Mouse (Mus musculus) limb, embryonic 15.5 days (tissue): ENCODE data around the gene Cfap298. TPM values are rescaled to one million over a fixed set of nuclear protein-coding genes. Genes with fewer than 3 reads are reported as not detected.

Experiments used
- ATAC-seq: fragments of 200-750 bp; cut with Nextera tagmentation; 2 replicates; pipeline ENCODE4 v1.8.0; 2017; ENCODE audit warnings: low read depth, moderate TSS enrichment; ENCODE audit not compliant: insufficient number of reproducible peaks, low FRiP score, low TSS enrichment
- H3K27ac ChIP-seq: fragments of 300-500 bp; sonication (generic); 2 replicates; pipeline ENCODE4 v1.5.1; 2015; ENCODE audit warnings: moderate library complexity, mild to moderate bottlenecking, inconsistent platforms
- H3K27me3 ChIP-seq: fragments of 300-500 bp; sonication (generic); 2 replicates; pipeline ENCODE4 v1.6.1; 2015; ENCODE audit warnings: inconsistent platforms
- H3K36me3 ChIP-seq: fragments of 300-500 bp; sonication (generic); 2 replicates; pipeline ENCODE4 v1.6.1; 2015; ENCODE audit warnings: inconsistent platforms
- H3K4me1 ChIP-seq: fragments of 300-500 bp; sonication (generic); 2 replicates; pipeline ENCODE4 v1.6.1; 2015; ENCODE audit warnings: inconsistent platforms
- H3K4me2 ChIP-seq: fragments of 300-500 bp; sonication (generic); 2 replicates; pipeline ENCODE4 v1.6.1; 2015; ENCODE audit warnings: mild to moderate bottlenecking, inconsistent platforms
- H3K4me3 ChIP-seq: fragments of 300-500 bp; sonication (generic); 2 replicates; pipeline ENCODE4 v1.5.1; 2015; ENCODE audit warnings: mild to moderate bottlenecking, inconsistent platforms
- H3K9ac ChIP-seq: fragments of 300-500 bp; sonication (generic); 2 replicates; pipeline ENCODE4 v1.6.1; 2015; ENCODE audit warnings: inconsistent platforms
- H3K9me3 ChIP-seq: fragments of 300-500 bp; sonication (generic); 2 replicates; pipeline ENCODE4 v1.6.1; 2016; ENCODE audit warnings: inconsistent platforms
- WGBS: fragments of 180-500 bp; shearing (Covaris S2); methylation state at CpG from one replicate; pipeline ENCODE4 v1.1.7; 2015; 5-methylcytosine and 5-hydroxymethylcytosine counted together
- polyA plus RNA-seq: library from polyadenylated mRNA; unstranded; fragments of >200 nt; fragmentation: Nextera tagmentation; extraction: Ambion mirVana; gene quantifications from 2 replicates; pipeline ENCODE4 v1.2.1, GENCODE M21; 2015

The Cfap298 gene
- 32.1 and 40.9 TPM in 2 replicates for polyA plus RNA-seq

- peak within 1 kb of the TSS; percentile 89 for H3K27ac ChIP-seq
- peaks cover 14% of the 10 kb centered on the region for H3K36me3 ChIP-seq
- peak within 1 kb of the TSS; percentile 89 for H3K4me3 ChIP-seq
- H3K4me2 ChIP-seq = peak within 1 kb of the TSS; percentile 82
- peak within 1 kb of the TSS; percentile 81 for H3K9ac ChIP-seq
- ATAC-seq = peak; percentile 93
- peaks cover 3% of the 10 kb centered on the region for H3K4me1 ChIP-seq
- H3K9me3 ChIP-seq = no peaks in the 10 kb centered on the region
- H3K27me3 ChIP-seq = no peaks in the 10 kb centered on the region
- under 1% methylated on average over 56 of the region's 56 CpGs for WGBS
Observed at GRCm38 (mm10) chr16:90934687-90935328, at the start of gene Cfap298. TSS of gene Cfap298 (minus strand) at chr16:90935114.

DNA sequence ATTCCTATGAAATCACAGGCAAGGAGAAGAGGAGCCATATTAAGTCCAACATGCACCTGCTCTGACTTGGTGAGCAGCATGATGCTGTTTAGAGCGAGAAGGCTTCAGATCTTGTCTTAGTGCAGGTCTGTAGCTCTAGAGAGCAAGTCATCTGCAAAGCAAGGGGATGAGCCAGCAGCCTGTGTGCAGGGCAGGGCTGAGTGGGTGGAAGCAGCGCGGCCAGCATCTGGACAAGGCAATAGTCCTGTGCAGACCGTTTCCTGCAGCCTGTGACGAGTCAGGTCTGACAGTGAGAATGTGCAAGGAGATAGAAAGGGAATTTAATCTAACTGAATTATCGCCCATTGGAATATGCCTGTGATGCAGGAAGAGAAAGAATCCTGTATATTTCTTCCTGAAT lies 36.1 kb upstream of the Cfap298 start:
- no peak for ATAC-seq

DNA sequence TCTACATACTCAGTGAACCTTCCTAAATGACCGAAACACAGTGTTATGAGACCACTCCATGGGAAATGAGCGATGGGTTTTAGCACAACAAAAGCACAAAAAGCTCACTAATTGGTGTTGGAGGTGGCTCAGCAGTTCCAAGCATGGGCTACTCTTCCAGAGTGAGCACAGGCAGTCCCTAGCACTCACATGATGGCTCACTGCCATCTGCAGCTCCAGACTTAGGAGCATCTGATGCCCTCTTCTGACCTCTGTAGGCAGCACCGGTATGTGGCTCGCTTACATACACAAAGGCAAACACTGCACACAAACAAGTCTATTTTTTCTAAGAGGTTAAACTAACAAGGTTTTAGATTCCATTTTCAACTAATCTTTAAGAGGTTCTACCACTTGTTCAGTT lies 31.3 kb upstream of the Cfap298 start:
- no peaks in the 10 kb centered on the region for H3K27me3 ChIP-seq
- no peak overlapping the region for H3K4me2 ChIP-seq
- 87% methylated on average over 4 of the region's 4 CpGs for WGBS
- H3K9me3 ChIP-seq = no peaks in the 10 kb centered on the region
- H3K27ac ChIP-seq = no peak overlapping the region
- no peaks in the 10 kb centered on the region for H3K4me1 ChIP-seq
- H3K9ac ChIP-seq = no peak overlapping the region
- H3K36me3 ChIP-seq = peaks cover 43% of the 10 kb centered on the region
- H3K4me3 ChIP-seq = no peak overlapping the region
- no peak for ATAC-seq

More for the DNA sequence above, 36.1 kb upstream of the Cfap298 start:
- Histone ChIP-seq H3K36me3 (peaks cover 25% of the 10 kb centered on the region), H3K9ac (no peak overlapping the region), H3K4me1 (no peaks in the 10 kb centered on the region), H3K4me2 (no peak overlapping the region), H3K9me3 (no peaks in the 10 kb centered on the region), H3K27me3 (no peaks in the 10 kb centered on the region), H3K4me3 (no peak overlapping the region), H3K27ac (no peak overlapping the region)
- WGBS = 89% methylated on average over 6 of the region's 6 CpGs

- Histone ChIP-seq H3K4me2 (no peak overlapping the region), H3K36me3 (peaks cover 33% of the 10 kb centered on the region), H3K27ac (no peak overlapping the region), H3K27me3 (no peaks in the 10 kb centered on the region), H3K9me3 (no peaks in the 10 kb centered on the region), H3K9ac (no peak overlapping the region), H3K4me1 (no peaks in the 10 kb centered on the region), H3K4me3 (no peak overlapping the region)
- ATAC-seq = no peak
- WGBS = 93% methylated on average over 10 of the region's 10 CpGs
Observed at GRCm38 (mm10) chr16:90964302-90964701, 29.4 kb upstream of the Cfap298 start.

DNA sequence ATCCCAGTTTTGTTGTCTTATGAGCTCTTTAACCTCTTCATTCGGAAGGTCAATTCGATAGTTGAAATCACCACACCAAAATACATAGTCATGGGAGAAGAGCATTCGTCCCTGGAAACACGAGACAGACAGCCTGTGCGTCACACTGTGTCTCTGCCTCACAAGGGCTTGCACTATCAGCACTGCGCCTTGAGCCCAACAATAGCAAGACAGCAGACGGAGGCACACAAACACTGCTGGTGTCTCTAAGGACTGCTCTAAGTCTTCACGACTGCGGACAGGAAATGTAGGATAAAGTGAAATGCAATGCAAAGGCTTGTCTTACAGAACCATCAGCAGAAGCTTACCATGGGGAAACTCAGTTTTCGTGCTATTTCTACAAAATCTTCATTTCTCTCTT lies 29.0 kb upstream of the Cfap298 start:
- no peak overlapping the region for H3K9ac ChIP-seq
- H3K9me3 ChIP-seq = no peaks in the 10 kb centered on the region
- ATAC-seq = no peak
- H3K36me3 ChIP-seq = peaks cover 29% of the 10 kb centered on the region
- no peaks in the 10 kb centered on the region for H3K27me3 ChIP-seq
- H3K4me2 ChIP-seq = no peak overlapping the region
- H3K4me1 ChIP-seq = no peaks in the 10 kb centered on the region
- no peak overlapping the region for H3K27ac ChIP-seq
- 89% methylated on average over 10 of the region's 10 CpGs for WGBS
- H3K4me3 ChIP-seq = no peak overlapping the region

DNA sequence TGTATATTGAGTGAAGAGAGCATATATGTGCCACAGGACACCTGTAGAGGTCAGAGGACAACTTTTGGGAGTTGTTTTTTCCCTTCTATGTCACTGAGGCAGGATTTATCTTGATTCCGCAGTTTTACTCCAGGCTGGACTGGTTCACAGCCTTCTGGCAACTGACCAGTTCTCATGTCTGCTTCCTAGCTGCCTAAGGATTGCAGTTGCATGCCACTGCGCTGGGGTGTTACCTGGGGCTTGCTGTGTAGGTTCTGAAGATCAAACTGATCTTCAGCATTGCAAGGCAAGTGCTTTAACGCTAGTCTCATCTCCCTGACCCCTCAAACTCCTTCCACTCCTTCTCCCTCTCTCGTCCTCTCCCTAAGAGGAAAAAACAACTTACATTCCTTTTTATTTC lies 28.3 kb upstream of the Cfap298 start:
- H3K4me2 ChIP-seq = no peak overlapping the region
- H3K27me3 ChIP-seq = no peaks in the 10 kb centered on the region
- H3K9me3 ChIP-seq = no peaks in the 10 kb centered on the region
- no peak overlapping the region for H3K4me3 ChIP-seq
- ATAC-seq = no peak
- H3K4me1 ChIP-seq = no peaks in the 10 kb centered on the region
- H3K36me3 ChIP-seq = peaks cover 29% of the 10 kb centered on the region
- no peak overlapping the region for H3K27ac ChIP-seq
- H3K9ac ChIP-seq = no peak overlapping the region
- WGBS = 92% methylated on average over 4 of the region's 4 CpGs

DNA sequence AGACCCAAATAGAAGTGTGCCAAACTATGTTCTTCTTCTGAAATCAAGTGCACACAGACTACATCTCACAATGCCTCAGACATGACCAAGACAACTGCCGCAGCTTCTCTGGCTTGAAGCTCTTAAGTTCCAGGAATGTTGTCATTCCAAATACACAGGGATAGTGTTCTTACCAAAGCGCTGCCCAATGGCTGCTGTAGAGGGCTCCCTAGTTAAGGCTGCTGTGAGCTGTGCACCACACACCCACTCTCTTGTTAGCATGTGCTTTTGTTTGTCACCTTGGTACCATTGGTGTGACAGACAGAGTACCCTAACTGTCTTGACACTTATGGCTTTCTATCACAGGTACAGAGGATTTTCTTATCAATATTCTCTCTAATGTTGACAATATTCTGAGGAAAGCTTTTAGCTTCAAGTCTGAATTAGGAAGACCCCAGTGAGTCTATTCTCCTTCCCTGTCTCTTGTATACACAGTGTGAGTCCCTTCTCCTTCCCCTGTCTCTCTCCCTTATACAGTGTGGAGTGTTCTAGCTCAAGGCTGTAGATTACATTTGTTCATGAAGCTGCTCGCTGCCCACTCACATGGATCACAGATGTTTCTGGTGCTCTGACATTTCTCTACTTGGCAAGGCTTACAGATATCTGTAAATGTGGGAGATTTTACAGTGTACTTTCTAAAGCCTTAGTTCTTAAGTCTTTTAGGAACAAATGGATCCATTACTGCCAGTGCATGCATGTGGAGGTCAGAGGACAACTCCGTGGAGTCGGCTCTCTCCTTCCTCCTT lies 23.6 kb upstream of the Cfap298 start:
- Histone ChIP-seq H3K27ac (no peak overlapping the region), H3K36me3 (peaks cover 9% of the 10 kb centered on the region), H3K27me3 (no peaks in the 10 kb centered on the region), H3K4me1 (no peaks in the 10 kb centered on the region), H3K4me3 (no peak overlapping the region), H3K9ac (no peak overlapping the region), H3K9me3 (no peaks in the 10 kb centered on the region), H3K4me2 (no peak overlapping the region)
- WGBS = 63% methylated on average over 5 of the region's 5 CpGs
- ATAC-seq = no peak

DNA sequence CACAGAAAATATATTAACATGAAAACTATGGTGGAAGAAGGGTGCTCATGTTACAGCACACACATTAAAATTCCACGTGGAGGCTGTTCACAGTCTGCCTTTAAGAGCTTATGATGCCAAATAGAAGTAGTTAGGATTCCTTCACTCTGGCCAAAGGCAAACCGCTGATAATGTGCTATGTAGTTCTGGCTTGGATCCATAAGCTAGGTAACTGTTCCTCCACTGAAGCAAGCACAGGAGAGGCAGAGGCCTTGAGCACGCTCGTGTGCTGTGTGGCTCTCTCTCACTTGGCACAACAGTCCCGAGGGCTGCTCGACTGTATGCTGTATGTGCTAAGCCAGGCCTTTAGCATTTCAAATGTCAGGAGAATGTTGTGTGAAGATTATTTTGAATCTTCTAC lies 20.6 kb upstream of the Cfap298 start:
- H3K9ac ChIP-seq = no peak overlapping the region
- no peak for ATAC-seq
- no peaks in the 10 kb centered on the region for H3K4me1 ChIP-seq
- WGBS = 59% methylated on average over 6 of the region's 6 CpGs
- no peak overlapping the region for H3K27ac ChIP-seq
- H3K27me3 ChIP-seq = no peaks in the 10 kb centered on the region
- peaks cover 17% of the 10 kb centered on the region for H3K36me3 ChIP-seq
- no peaks in the 10 kb centered on the region for H3K9me3 ChIP-seq
- no peak overlapping the region for H3K4me2 ChIP-seq
- no peak overlapping the region for H3K4me3 ChIP-seq

DNA sequence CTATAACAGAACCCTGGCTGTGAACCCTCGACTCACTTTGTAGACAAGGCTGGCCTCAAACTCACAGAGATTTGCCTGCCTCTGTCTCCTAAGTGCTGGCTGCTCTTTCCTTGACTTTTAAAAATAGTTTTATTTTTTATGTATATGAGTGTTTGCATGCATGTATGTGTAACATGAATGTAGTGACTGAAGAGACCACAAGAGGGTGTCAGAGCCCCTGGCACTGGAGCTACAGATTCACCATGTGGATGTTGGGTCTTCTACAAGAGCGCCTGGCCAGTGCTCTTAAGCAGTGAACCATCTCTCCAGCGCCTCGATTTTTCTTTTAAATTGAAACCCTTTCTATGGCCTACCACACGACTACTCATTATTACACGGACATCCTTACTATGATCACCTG lies 18.9 kb upstream of the Cfap298 start:
- no peaks in the 10 kb centered on the region for H3K4me1 ChIP-seq
- H3K27me3 ChIP-seq = no peaks in the 10 kb centered on the region
- H3K36me3 ChIP-seq = peaks cover 27% of the 10 kb centered on the region
- no peak overlapping the region for H3K9ac ChIP-seq
- no peaks in the 10 kb centered on the region for H3K9me3 ChIP-seq
- no peak overlapping the region for H3K4me3 ChIP-seq
- no peak for ATAC-seq
- H3K4me2 ChIP-seq = no peak overlapping the region
- WGBS = 88% methylated on average over 6 of the region's 6 CpGs
- H3K27ac ChIP-seq = no peak overlapping the region

DNA sequence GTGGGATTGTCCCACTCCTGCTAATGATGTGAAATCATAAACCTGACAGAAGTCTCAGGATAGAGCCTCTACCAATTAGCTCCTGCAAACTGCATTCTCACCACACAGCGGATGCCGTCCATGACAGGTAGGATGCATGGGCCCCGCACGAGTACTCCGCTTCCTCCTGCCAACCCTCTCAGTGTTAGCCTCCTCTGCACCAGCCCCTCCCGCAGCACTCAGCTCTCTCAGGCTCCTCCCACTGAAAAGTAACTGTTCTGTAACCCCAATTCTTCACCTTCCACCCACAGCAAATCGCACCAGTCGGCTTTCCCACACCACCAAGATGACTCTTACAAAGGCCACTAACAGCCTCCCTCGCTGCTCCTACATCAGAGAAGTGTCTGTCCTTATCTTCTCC lies 18.2 kb upstream of the Cfap298 start:
- WGBS = 85% methylated on average over 9 of the region's 9 CpGs
- H3K36me3 ChIP-seq = peaks cover 27% of the 10 kb centered on the region
- no peaks in the 10 kb centered on the region for H3K9me3 ChIP-seq
- H3K4me3 ChIP-seq = no peak overlapping the region
- H3K9ac ChIP-seq = no peak overlapping the region
- no peaks in the 10 kb centered on the region for H3K4me1 ChIP-seq
- H3K27me3 ChIP-seq = no peaks in the 10 kb centered on the region
- H3K4me2 ChIP-seq = no peak overlapping the region
- no peak for ATAC-seq
- H3K27ac ChIP-seq = no peak overlapping the region

DNA sequence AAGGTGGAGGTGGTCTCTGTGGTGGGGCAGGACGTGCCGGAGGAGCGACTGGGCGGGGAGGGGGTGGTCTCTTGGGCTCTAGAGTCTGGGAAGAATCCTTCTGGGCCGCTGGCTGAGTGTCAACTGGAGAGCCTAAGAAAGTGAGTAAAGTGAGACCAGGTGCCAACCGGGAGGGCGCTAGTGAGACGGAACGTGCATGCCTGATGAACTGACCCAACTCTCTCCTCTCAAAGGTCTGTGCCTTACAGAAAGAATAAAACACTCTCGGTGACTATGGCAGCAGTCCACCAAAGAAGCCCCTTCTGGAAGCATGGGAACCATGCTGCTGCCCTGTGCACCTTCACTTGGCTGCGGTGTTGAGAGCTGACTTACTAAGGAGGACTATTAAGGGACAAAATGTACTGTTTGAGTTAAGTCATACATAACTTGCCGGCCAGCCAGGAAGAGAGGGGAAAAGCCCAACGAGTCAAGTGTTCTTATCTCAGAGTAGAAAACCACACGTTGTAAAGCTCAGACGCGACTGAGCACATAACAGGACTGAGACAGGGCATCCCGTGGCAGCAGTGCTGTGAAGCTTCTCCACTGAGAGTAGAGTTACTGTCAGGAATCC lies 15.5 kb upstream of the Cfap298 start:
- Histone ChIP-seq H3K4me2 (no peak overlapping the region), H3K27me3 (no peaks in the 10 kb centered on the region), H3K36me3 (peaks cover 36% of the 10 kb centered on the region), H3K9ac (no peak overlapping the region), H3K27ac (no peak overlapping the region), H3K4me3 (no peak overlapping the region), H3K4me1 (no peaks in the 10 kb centered on the region), H3K9me3 (no peaks in the 10 kb centered on the region)
- 54% methylated on average over 17 of the region's 17 CpGs for WGBS
- no peak for ATAC-seq

GRCm38 (mm10) chr16:90946977-90947376 lies 12.1 kb upstream of the Cfap298 start:
- Histone ChIP-seq H3K4me2 (no peak overlapping the region), H3K27me3 (no peaks in the 10 kb centered on the region), H3K36me3 (peaks cover 42% of the 10 kb centered on the region), H3K4me1 (no peaks in the 10 kb centered on the region), H3K9ac (no peak overlapping the region), H3K4me3 (no peak overlapping the region), H3K9me3 (no peaks in the 10 kb centered on the region), H3K27ac (no peak overlapping the region)
- no peak for ATAC-seq
- WGBS = 86% methylated on average over 8 of the region's 8 CpGs
